Mouse (Mus musculus) central nervous system, embryonic 18 days (tissue): ENCODE measurements around the gene Cldn11. TPM values are rescaled to one million over a fixed set of nuclear protein-coding genes. Genes with fewer than 3 reads are reported as not detected.

Experiments used
- polyA plus RNA-seq: library from polyadenylated mRNA; depleted of rRNA; stranded (reverse); fragments of >200 nt; gene quantifications from 2 replicates; pipeline ENCODE4 v1.2.3, GENCODE M21; 2012; rRNA removed

The Cldn11 gene
- 20.2 and 21.7 TPM in 2 replicates for polyA plus RNA-seq

GRCm38 (mm10) chr3:31149706-31150105 lies at the start of gene Cldn11:
Cldn11 (plus strand) TSS chr3:31149920.

Other genes starting within 250 kb of the Cldn11 start
- 19.0 TPM in 2 replicates for gene Phc3, start 180.5 kb upstream of the Cldn11 start, polyA plus RNA-seq
- gene Prkci, start 154.2 kb upstream of the Cldn11 start, polyA plus RNA-seq, result 40.5 and 42.7 TPM in 2 replicates
- 20.2 and 20.4 TPM in 2 replicates for gene Skil, start 54.9 kb upstream of the Cldn11 start, polyA plus RNA-seq
- gene Slc7a14, start 160.5 kb downstream of the Cldn11 start, polyA plus RNA-seq, result 9.7 and 9.8 TPM in 2 replicates